Mouse (Mus musculus) adrenal gland, postnatal 14 days (tissue): ENCODE measurements around the gene Prap1. TPM values are rescaled to one million over a fixed set of nuclear protein-coding genes. Genes with fewer than 3 reads are reported as not detected.
"Not testable (repeated sequence)": the region's sequence is repeated elsewhere in the genome, so short reads cannot be mapped to it uniquely, and the experiment has no call there.

Source experiments
- DNase-seq: peaks from one replicate; pipeline ENCODE4 v3.0.0; 2021; ENCODE audit warnings: mixed read lengths
- total RNA-seq: library from RNA; stranded (reverse); gene quantifications from 2 replicates; pipeline ENCODE4 v1.2.3, GENCODE M21; 2021

The Prap1 gene
- total RNA-seq, 1 experiment from 2014 or later: not detected

- DNase-seq: peak; percentile 79
Measured at GRCm38 (mm10) chr7:140082242-140082678, 10.9 kb upstream of the Prap1 start, which contains the start of gene Caly. Caly (minus strand) TSS chr7:140082548.

DNA sequence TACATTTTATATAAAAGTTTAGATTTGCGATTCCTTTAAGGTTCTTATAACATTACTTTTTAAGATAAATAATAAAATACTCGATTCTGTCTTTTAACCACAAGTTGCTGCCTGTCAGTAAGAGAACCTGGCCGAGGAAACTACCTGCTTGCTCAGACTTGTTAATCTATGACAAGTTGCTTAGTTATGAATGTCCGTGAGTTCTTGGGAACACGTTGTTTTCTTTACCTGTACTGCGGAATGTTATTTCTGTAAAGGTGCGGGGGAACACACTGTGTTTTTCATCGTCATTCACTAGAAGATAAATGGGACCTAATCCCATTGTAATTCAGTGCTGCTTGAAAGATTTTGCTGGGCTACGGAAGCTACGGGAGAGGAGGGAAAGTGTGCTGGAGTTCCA lies 2.6 kb upstream of the Prap1 start:
- DNase-seq: no peak

- DNase-seq: no peak
Measured at GRCm38 (mm10) chr7:140094954-140095353, 1.8 kb downstream of the Prap1 start.

DNA sequence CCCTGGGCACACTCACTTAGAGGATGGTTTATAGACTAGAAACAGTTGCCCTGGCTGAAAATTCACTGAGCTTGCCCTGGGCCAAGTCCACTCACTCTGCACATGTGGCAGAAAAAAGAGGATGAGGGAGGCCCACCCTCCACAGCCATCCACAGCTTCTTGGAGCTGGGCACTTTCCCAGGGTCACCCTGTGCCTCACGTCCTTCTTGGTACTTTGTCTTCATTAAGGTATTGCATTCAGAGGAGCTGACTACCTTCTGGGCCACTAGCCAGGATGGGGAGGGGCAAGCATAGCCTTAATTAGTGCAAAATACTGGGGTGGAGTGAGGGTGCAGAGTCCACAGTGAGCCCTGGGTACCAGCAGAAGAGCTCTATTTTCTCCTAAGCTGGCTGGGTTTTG lies 2.4 kb downstream of the Prap1 start:
- DNase-seq: no peak

- no peak for DNase-seq
Measured at GRCm38 (mm10) chr7:140096055-140096454, 2.9 kb downstream of the Prap1 start.

- no peak for DNase-seq
Measured at GRCm38 (mm10) chr7:140098466-140098865, 5.3 kb downstream of the Prap1 start.

- no peak for DNase-seq
Measured at GRCm38 (mm10) chr7:140101498-140101897, 8.3 kb downstream of the Prap1 start.

GRCm38 (mm10) chr7:140101993-140102860 lies 9.0 kb downstream of the Prap1 start, which contains the start of gene Fuom:
Fuom (minus strand) TSS chr7:140102441.
- DNase-seq: peak; percentile 98

DNA sequence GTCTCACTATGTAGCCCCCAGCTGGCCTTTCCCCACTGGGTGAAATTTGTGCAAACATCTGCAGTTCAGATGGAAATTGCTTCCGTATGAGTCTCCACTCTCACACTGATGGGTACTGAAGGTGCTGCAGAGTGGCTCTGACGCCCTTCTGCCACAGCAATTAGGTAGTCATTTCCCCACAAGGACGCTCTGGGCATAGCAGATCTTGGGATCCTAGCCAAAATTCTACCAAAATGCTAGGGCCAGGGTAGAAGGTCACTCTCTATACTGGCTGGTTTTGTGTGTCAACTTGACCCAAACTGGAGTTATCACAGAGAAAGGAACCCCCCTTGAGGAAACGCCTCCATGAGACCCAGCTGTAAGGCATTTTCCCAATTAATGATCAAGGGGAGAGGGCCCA lies 10.8 kb downstream of the Prap1 start:
- DNase-seq: peak; percentile 56

GRCm38 (mm10) chr7:140111943-140112342 lies 18.7 kb downstream of the Prap1 start:
- no peak for DNase-seq

DNA sequence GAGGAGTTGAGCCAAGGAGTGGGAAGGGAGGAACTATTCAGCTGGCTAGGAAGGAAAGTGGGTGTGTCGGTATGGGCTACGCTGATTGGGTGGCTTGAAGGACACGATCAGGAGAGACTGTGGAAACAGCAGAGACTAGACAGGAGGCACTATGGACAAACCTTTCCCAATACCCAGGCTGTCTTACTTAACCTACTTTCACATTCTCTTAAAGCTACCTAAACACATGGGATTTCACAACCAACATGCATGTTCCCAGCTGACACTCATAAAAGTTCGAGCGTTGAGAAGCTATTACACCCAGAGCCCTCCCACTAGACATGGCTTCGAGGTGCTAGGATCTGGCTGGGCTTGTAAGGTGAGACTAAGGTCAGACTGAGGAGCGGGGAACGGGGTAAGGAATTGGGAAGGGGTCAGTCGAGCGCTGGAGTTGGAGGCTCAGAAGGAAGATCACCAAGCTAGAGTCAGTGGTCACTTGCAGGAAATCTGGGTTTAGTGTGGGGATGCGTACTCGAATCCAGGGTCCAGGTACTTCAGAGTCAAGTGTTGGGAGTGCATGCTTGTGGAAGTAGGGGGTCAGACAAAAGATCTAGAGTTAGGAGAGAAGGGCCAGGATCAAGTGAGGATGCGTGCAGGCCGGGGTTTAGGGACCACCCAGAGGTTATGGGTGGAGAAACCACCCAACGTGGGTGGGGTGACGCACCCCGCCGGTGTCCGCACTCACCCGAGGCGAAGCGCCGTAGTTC lies 22.6 kb downstream of the Prap1 start, which contains the start of gene Paox:
Gene Paox, plus strand, starts transcription at position 217 of the 746 bp plus-strand sequence.
- peak; percentile 83 for DNase-seq

- DNase-seq: peak; percentile 97
Measured at GRCm38 (mm10) chr7:140116329-140117054, 23.3 kb downstream of the Prap1 start, which contains the start of gene Echs1. Echs1 (minus strand) TSS chr7:140116476.

DNA sequence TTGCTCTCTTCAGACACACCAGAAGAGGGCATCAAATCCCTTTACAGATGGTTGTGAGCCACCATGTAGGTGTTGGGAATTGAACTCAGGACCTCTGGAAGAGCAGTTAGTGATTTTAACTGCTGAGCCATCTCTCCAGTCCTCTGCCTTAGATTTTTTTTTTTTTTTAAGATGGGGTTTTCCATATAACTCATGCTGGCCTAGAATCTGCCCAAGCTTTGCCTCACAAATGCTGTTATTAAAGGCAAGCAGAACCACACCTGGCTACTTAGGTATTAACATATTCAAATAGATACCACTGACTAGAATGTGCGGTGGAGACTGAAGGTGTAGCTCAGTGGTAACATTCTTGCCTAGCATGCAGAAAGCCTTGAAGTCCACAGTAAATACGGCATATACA lies 27.3 kb downstream of the Prap1 start:
- DNase-seq: no peak

- peak; percentile 32 for DNase-seq
Measured at GRCm38 (mm10) chr7:140121338-140121910, 28.2 kb downstream of the Prap1 start.

GRCm38 (mm10) chr7:140122765-140123164 lies 29.6 kb downstream of the Prap1 start:
- DNase-seq: no peak

- no peak for DNase-seq
Measured at GRCm38 (mm10) chr7:140124382-140124781, 31.2 kb downstream of the Prap1 start.

- DNase-seq: peak; percentile 97
Measured at GRCm38 (mm10) chr7:140125278-140126021, 32.3 kb downstream of the Prap1 start.

- DNase-seq: no peak
Measured at GRCm38 (mm10) chr7:140126022-140126350, 32.8 kb downstream of the Prap1 start.

DNA sequence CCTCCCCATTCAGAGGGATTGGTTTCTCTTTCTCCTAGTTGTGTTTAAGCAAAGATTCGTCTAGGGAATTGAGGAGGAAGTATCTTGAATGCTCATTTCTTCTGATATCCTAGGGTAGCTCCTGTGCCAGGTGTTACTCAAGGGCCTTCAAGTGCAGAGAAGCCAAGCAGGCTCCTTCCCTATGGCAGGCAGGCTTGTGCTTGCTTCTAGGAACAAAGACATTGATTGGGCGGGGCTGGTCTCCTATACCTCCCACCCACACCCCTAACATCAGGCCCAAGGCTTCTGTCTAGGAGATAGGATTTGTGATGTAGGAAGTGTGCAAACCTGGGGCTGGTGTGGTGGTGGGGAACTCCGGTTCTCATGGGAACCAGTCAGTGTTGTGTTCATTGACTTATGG lies 33.7 kb downstream of the Prap1 start:
- no peak for DNase-seq

GRCm38 (mm10) chr7:140127911-140128310 lies 34.7 kb downstream of the Prap1 start:
- DNase-seq: no peak

- not testable (repeated sequence) for DNase-seq
Measured at GRCm38 (mm10) chr7:140132184-140132583, 39.0 kb downstream of the Prap1 start.
